In genomic region chr8:83895894-83896293, GRCm38 (mm10) we compare ENCODE assay signal across 9 mouse cellular contexts. TPM values are rescaled to one million over a fixed set of nuclear protein-coding genes. Genes with fewer than 3 reads are reported as not detected.
A peak's percentile ranks its signal among the peaks of the same experiment; 100 is the strongest.
DNase-seq lines count a peak whose midpoint lies in the region; ATAC-seq and TF ChIP-seq lines count a peak whose summit lies in the region.
"Had no signal": no experiment of that assay in that cellular context is flagged by ENCODE, and none has a peak within 500 bp of the region (broad histone marks: within the 10 kb centered on the region; RNA-seq: fewer than 3 reads in every experiment).

No protein-coding gene starts in this region.

- peak overlapping the region; percentile 2; the same call in 1 of the 2 replicates for H3K4me2 ChIP-seq in limb, embryonic 11.5 days (ENCODE audit: low read depth, severe bottlenecking)
- H3K4me2 ChIP-seq: limb, embryonic 13.5 days had no signal

- peak; percentile 54 for DNase-seq in gastrocnemius, adult 18-20 months (ENCODE audit: low spot score)
- no peak for DNase-seq in gastrocnemius, adult 8-10 months (ENCODE audit: low spot score in 2 of 2)
- no peak for DNase-seq in testis, postnatal 10 days (ENCODE audit: low spot score)
- DNase-seq in limb, embryonic 11.5 days (ENCODE audit: low spot score): peak; percentile 36
- DNase-seq in left cerebral cortex, adult 11 months (ENCODE audit: low spot score): no peak

- peaks cover 12% of the 10 kb centered on the region for H3K4me1 ChIP-seq in testis, adult 2 months (ENCODE audit: control insufficient read depth, insufficient read depth, low read length)
- 0 out of 2 replicates have a peak, but pooled peaks cover 8% of the 10 kb centered on the region for H3K4me1 ChIP-seq in limb, embryonic 11.5 days (ENCODE audit: control insufficient read depth, insufficient read depth, low read length)
- peaks cover 3% of the 10 kb centered on the region; the same call in 1 of the 2 replicates for H3K4me1 ChIP-seq in small intestine, adult 2 months (ENCODE audit: control insufficient read depth, insufficient read depth, insufficient read length, low read length)

- no peaks in the 10 kb centered on the region for H3K36me3 ChIP-seq in testis, adult 2 months (ENCODE audit: control insufficient read depth, insufficient read depth, low read length)
- H3K36me3 ChIP-seq in limb, embryonic 11.5 days (ENCODE audit: control insufficient read depth, insufficient read depth, low read length): no peaks in the 10 kb centered on the region
- no peaks in the 10 kb centered on the region for H3K36me3 ChIP-seq in small intestine, adult 2 months (ENCODE audit: control insufficient read depth, insufficient read depth, low read length)
- H3K36me3 ChIP-seq: limb, embryonic 13.5 days had no signal

- TF ChIP-seq POLR2A in testis, adult 2 months (IDR thresholded peaks at IDR 0.05; ENCODE audit: control insufficient read depth, low read depth, low read length): no peak
- TF ChIP-seq POLR2A in small intestine, adult 2 months (IDR thresholded peaks at IDR 0.05; ENCODE audit: low read depth, low read length): no peak

- no peak overlapping the region for H3K4me3 ChIP-seq in testis, adult 2 months (ENCODE audit: control insufficient read depth, low read depth, low read length)
- H3K4me3 ChIP-seq in limb, embryonic 11.5 days (ENCODE audit: low read depth, low read length): no peak overlapping the region
- no peak overlapping the region for H3K4me3 ChIP-seq in small intestine, adult 2 months (ENCODE audit: low read depth, low read length)
- H3K4me3 ChIP-seq: limb, embryonic 13.5 days had no signal

- 5% methylated on average over 5 of the region's 5 CpGs for WGBS in limb, embryonic 11.5 days
- WGBS in small intestine, adult 2 months: 8% methylated on average over 5 of the region's 5 CpGs

- no peak overlapping the region for H3K27ac ChIP-seq in testis, adult 2 months (ENCODE audit: control insufficient read depth, insufficient read depth, low read depth, low read length)
- no peak overlapping the region for H3K27ac ChIP-seq in limb, embryonic 11.5 days (replicated peaks; ENCODE audit: low read depth, low read length)
- H3K27ac ChIP-seq in small intestine, adult 2 months (ENCODE audit: insufficient read depth, low read depth, low read length): no peak overlapping the region
- H3K27ac ChIP-seq: limb, embryonic 13.5 days had no signal

- H3K9me3 ChIP-seq in limb, embryonic 11.5 days (ENCODE audit: control insufficient read depth, low read length): no peaks in the 10 kb centered on the region
- H3K9me3 ChIP-seq: limb, embryonic 13.5 days had no signal

- no peaks in the 10 kb centered on the region for H3K27me3 ChIP-seq in testis, adult 2 months (ENCODE audit: control insufficient read depth, insufficient read depth, low read length)
- 0 out of 2 replicates have a peak, but pooled peaks cover 3% of the 10 kb centered on the region for H3K27me3 ChIP-seq in limb, embryonic 11.5 days (ENCODE audit: control insufficient read depth, insufficient read depth, low read length)
- H3K27me3 ChIP-seq in small intestine, adult 2 months (ENCODE audit: control insufficient read depth, insufficient read depth, low read length): peaks cover 16% of the 10 kb centered on the region

- peak; percentile 66; the same call in 1 of the 2 replicates for TF ChIP-seq CTCF in testis, adult 2 months (IDR thresholded peaks at IDR 0.05; ENCODE audit: control insufficient read depth, insufficient read depth, insufficient replicate concordance, low read depth, low read length)
- peak; percentile 81; the same call in 1 of the 2 replicates for TF ChIP-seq CTCF in small intestine, adult 2 months (IDR thresholded peaks at IDR 0.05; ENCODE audit: extremely low read depth, insufficient read length, insufficient replicate concordance, low read depth, low read length)

- H3K9ac ChIP-seq in limb, embryonic 11.5 days (ENCODE audit: low read length): no peak overlapping the region
- H3K9ac ChIP-seq: limb, embryonic 13.5 days had no signal

- peak; percentile 53; the same call in 1 of the 2 replicates for ATAC-seq in common myeloid progenitor, adult 5-6 weeks (replicated peaks; ENCODE audit: low read depth, poor library complexity, severe bottlenecking)
- no peak for ATAC-seq in limb, embryonic 11.5 days (ENCODE audit: insufficient number of reproducible peaks, low FRiP score, low TSS enrichment, low read depth)

RNA-seq across cellular contexts. Expression of gene Adgrl1, which starts 4.0 kb away (rescaled TPM):
- total RNA-seq in gastrocnemius, adult 18-20 months (2021): 10 to 100 TPM; 14.1 to 17.2 TPM
- total RNA-seq in gastrocnemius, adult 8-10 months (2022): 10 to 100 TPM in 2 of 4 experiments, 1 to 10 TPM in 2; 9.8 to 17.5 (median 12.5) TPM
- polyA plus RNA-seq in testis, adult 2 months (2012; rRNA removed): 54.3 and 64.0 TPM in 2 replicates
- 4.0 and 6.1 TPM in 2 replicates for total RNA-seq in common myeloid progenitor, adult 5-6 weeks (2017)
- 20.7 and 23.0 TPM in 2 replicates for polyA plus RNA-seq in limb, embryonic 11.5 days (2014; fragmentation: Nextera tagmentation; extraction: Ambion mirVana)
- 16.0 and 19.1 TPM in 2 replicates for polyA plus RNA-seq in small intestine, adult 2 months (2012; rRNA removed)

RNA-seq across cellular contexts. Expression of gene Gm10644, which starts 59.1 kb away (rescaled TPM):
- under 1 TPM; 0.57 to 0.75 TPM for total RNA-seq in gastrocnemius, adult 18-20 months (2021)
- total RNA-seq in gastrocnemius, adult 8-10 months (2022): under 1 TPM; 0.24 to 0.94 (median 0.58) TPM
- 14.9 and 15.2 TPM in 2 replicates for polyA plus RNA-seq in testis, adult 2 months (2012; rRNA removed)
- total RNA-seq in common myeloid progenitor, adult 5-6 weeks (2017): 0.05 TPM in 1 of 2 replicates, not detected in the other
- polyA plus RNA-seq in limb, embryonic 11.5 days (2014; fragmentation: Nextera tagmentation; extraction: Ambion mirVana): 0.76 and 0.81 TPM in 2 replicates
- polyA plus RNA-seq in small intestine, adult 2 months (2012; rRNA removed): 0.43 and 0.44 TPM in 2 replicates

RNA-seq across cellular contexts. Expression of gene Asf1b, which starts 59.4 kb away (rescaled TPM):
- total RNA-seq in gastrocnemius, adult 18-20 months (2021): under 1 TPM; 0.24 to 0.32 TPM
- total RNA-seq in gastrocnemius, adult 8-10 months (2022): under 1 TPM; 0.31 to 0.56 (median 0.41) TPM
- polyA plus RNA-seq in testis, adult 2 months (2012; rRNA removed): 65.0 and 73.8 TPM in 2 replicates
- total RNA-seq in common myeloid progenitor, adult 5-6 weeks (2017): 20.7 and 33.8 TPM in 2 replicates
- polyA plus RNA-seq in limb, embryonic 11.5 days (2014; fragmentation: Nextera tagmentation; extraction: Ambion mirVana): 81.8 and 84.1 TPM in 2 replicates
- polyA plus RNA-seq in small intestine, adult 2 months (2012; rRNA removed): 7.8 and 22.1 TPM in 2 replicates

Comparison
In these comparisons a context has a peak if more than half of its experiments do, and no peak if none do; other contexts are left out.
1. DNase-seq: peak in gastrocnemius, adult 18-20 months (single experiment) and limb, embryonic 11.5 days (single experiment); none in gastrocnemius, adult 8-10 months (0 of 2), testis, postnatal 10 days (single experiment) and left cerebral cortex, adult 11 months (single experiment).
2. RNA of gene Asf1b, which starts 59.4 kb away (total RNA-seq): 20.7 to 33.8 TPM in common myeloid progenitor, adult 5-6 weeks; 0.31 to 0.56 TPM in gastrocnemius, adult 8-10 months and 0.24 to 0.32 TPM in gastrocnemius, adult 18-20 months; every median in the first group is over 10 times any median in the second.